In the genomic region with DNA sequence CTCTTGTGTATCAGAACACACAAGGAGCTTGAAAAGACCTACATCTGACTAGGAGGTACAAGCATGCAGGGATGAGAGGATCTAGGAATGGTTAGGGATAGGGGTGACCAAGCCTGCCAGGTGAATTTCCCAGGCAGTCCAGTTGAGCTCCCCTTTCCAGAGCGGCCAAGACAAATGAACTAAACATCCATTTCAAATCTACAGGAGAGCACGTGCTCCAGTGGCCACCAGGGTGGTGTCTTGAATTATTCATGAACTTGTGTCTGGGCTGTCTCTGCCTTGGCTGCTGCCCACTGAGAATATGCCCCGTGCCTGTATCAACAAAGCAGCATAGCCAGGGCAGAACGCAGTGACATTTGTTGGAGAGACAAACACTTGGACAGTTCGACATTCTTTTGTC, we compare ENCODE assay signal across 8 mouse cellular contexts.
DNase-seq lines count a peak whose midpoint lies in the region; ATAC-seq lines count a peak whose summit lies in the region.

No protein-coding gene starts in this region.

- WGBS in forebrain, embryonic 12.5 days, result 15% methylated on average over 5 of the region's 5 CpGs
- 7% methylated on average over 5 of the region's 5 CpGs for WGBS in hindbrain, embryonic 13.5 days
- WGBS in midbrain, embryonic 13.5 days, result 7% methylated on average over 5 of the region's 5 CpGs
- WGBS in liver, embryonic 12.5 days (ENCODE audit: insufficient replicate concordance), result 56% methylated on average over 5 of the region's 5 CpGs

- peak; percentile 8 for DNase-seq in R1 (ENCODE audit: low read depth, low spot score)
- no peak for DNase-seq in spleen, postnatal 14 days (ENCODE audit: low spot score in 2 of 2)
- DNase-seq in frontal cortex, adult 2 months (ENCODE audit: extremely low spot score in 1 of 2, low spot score in 1 of 2), result no peak
- no peak for DNase-seq in ovary, postnatal 36 days (ENCODE audit: low spot score)

- no peak overlapping the region for H3K4me3 ChIP-seq in forebrain, embryonic 12.5 days (replicated peaks)
- no peak overlapping the region for H3K4me3 ChIP-seq in hindbrain, embryonic 13.5 days
- H3K4me3 ChIP-seq in midbrain, embryonic 13.5 days (replicated peaks), result no peak overlapping the region
- H3K4me3 ChIP-seq in liver, embryonic 12.5 days, result no peak overlapping the region

- peaks cover 33% of the 10 kb centered on the region for H3K4me1 ChIP-seq in forebrain, embryonic 12.5 days
- peaks cover 59% of the 10 kb centered on the region for H3K4me1 ChIP-seq in hindbrain, embryonic 13.5 days (replicated peaks)
- H3K4me1 ChIP-seq in midbrain, embryonic 13.5 days (replicated peaks), result peaks cover 53% of the 10 kb centered on the region
- H3K4me1 ChIP-seq in liver, embryonic 12.5 days, result no peaks in the 10 kb centered on the region

- peak; percentile 91 for ATAC-seq in forebrain, embryonic 12.5 days (ENCODE audit: low FRiP score)
- ATAC-seq in hindbrain, embryonic 13.5 days (ENCODE audit: low FRiP score), result peak; percentile 81
- peak; percentile 94 for ATAC-seq in midbrain, embryonic 13.5 days
- no peak for ATAC-seq in liver, embryonic 12.5 days

- H3K9ac ChIP-seq in forebrain, embryonic 12.5 days, result no peak overlapping the region
- H3K9ac ChIP-seq in hindbrain, embryonic 13.5 days, result peak overlapping the region; percentile 39; the same call in 1 of the 2 replicates
- H3K9ac ChIP-seq in midbrain, embryonic 13.5 days (replicated peaks), result 0 out of 2 replicates have a peak overlapping the region, but pooled peaks have one; percentile 17
- H3K9ac ChIP-seq in liver, embryonic 12.5 days, result no peak overlapping the region

- H3K4me2 ChIP-seq in forebrain, embryonic 12.5 days, result peak overlapping the region; percentile 6; the same call in 1 of the 2 replicates
- H3K4me2 ChIP-seq in hindbrain, embryonic 13.5 days, result peak overlapping the region; percentile 31
- H3K4me2 ChIP-seq in midbrain, embryonic 13.5 days (replicated peaks), result peak overlapping the region; percentile 7; the same call in 1 of the 2 replicates
- no peak overlapping the region for H3K4me2 ChIP-seq in liver, embryonic 12.5 days

- H3K9me3 ChIP-seq in forebrain, embryonic 12.5 days, result no peaks in the 10 kb centered on the region
- H3K9me3 ChIP-seq in hindbrain, embryonic 13.5 days, result no peaks in the 10 kb centered on the region
- no peaks in the 10 kb centered on the region for H3K9me3 ChIP-seq in midbrain, embryonic 13.5 days
- H3K9me3 ChIP-seq in liver, embryonic 12.5 days (replicated peaks), result no peaks in the 10 kb centered on the region

- H3K27ac ChIP-seq in forebrain, embryonic 12.5 days, result 0 out of 2 replicates have a peak overlapping the region, but pooled peaks have one; percentile 21
- peak overlapping the region; percentile 87 for H3K27ac ChIP-seq in hindbrain, embryonic 13.5 days
- peak overlapping the region; percentile 85 for H3K27ac ChIP-seq in midbrain, embryonic 13.5 days
- no peak overlapping the region for H3K27ac ChIP-seq in liver, embryonic 12.5 days

- H3K36me3 ChIP-seq in forebrain, embryonic 12.5 days (replicated peaks), result no peaks in the 10 kb centered on the region
- 0 out of 2 replicates have a peak, but pooled peaks cover 6% of the 10 kb centered on the region for H3K36me3 ChIP-seq in hindbrain, embryonic 13.5 days
- H3K36me3 ChIP-seq in midbrain, embryonic 13.5 days, result no peaks in the 10 kb centered on the region
- H3K36me3 ChIP-seq in liver, embryonic 12.5 days, result no peaks in the 10 kb centered on the region

- no peaks in the 10 kb centered on the region for H3K27me3 ChIP-seq in forebrain, embryonic 12.5 days
- no peaks in the 10 kb centered on the region for H3K27me3 ChIP-seq in hindbrain, embryonic 13.5 days
- no peaks in the 10 kb centered on the region for H3K27me3 ChIP-seq in midbrain, embryonic 13.5 days
- H3K27me3 ChIP-seq in liver, embryonic 12.5 days (replicated peaks), result no peaks in the 10 kb centered on the region

Comparison
In these comparisons a context has a peak if more than half of its experiments do, and no peak if none do; other contexts are left out.
1. H3K9ac ChIP-seq: peak in hindbrain, embryonic 13.5 days (single experiment) and midbrain, embryonic 13.5 days (single experiment); none in forebrain, embryonic 12.5 days (single experiment) and liver, embryonic 12.5 days (single experiment).